Mouse (Mus musculus) embryonic fibroblast, embryonic 13.5 days (primary cell): Measurements from ENCODE around the gene Car5a.

Source experiments
- CTCF ChIP-seq: IDR thresholded peaks from 2 replicates; pipeline ENCODE4 v1.5.1; 2011; ENCODE audit warnings: mild to moderate bottlenecking, control low read depth, low read length, moderate library complexity, borderline replicate concordance; ENCODE audit not compliant: insufficient read depth
- POLR2A ChIP-seq: IDR thresholded peaks from 2 replicates; pipeline ENCODE4 v1.6.1; 2011; ENCODE audit warnings: low read depth, mild to moderate bottlenecking, control low read depth, low read length, moderate library complexity

- TF ChIP-seq POLR2A: no peak
- TF ChIP-seq CTCF: no peak
Observed at GRCm38 (mm10) chr8:121943716-121944115, 988 bp downstream of the Car5a start.
